Mouse (Mus musculus) urinary bladder, adult 2 months (tissue): ENCODE measurements around the gene Sbpl. TPM values are rescaled to one million over a fixed set of nuclear protein-coding genes. Genes with fewer than 3 reads are reported as not detected.

ENCODE experiments used
- DNase-seq: peaks from one replicate; pipeline ENCODE4 v3.0.0; 2022; ENCODE audit warnings: low spot score
- polyA plus RNA-seq: library from polyadenylated mRNA; depleted of rRNA; stranded (reverse); fragments of >200 nt; gene quantifications from 2 replicates; pipeline ENCODE4 v1.2.3, GENCODE M21; 2012; rRNA removed

Gene Sbpl
- polyA plus RNA-seq, result not detected in 2 replicates

DNA sequence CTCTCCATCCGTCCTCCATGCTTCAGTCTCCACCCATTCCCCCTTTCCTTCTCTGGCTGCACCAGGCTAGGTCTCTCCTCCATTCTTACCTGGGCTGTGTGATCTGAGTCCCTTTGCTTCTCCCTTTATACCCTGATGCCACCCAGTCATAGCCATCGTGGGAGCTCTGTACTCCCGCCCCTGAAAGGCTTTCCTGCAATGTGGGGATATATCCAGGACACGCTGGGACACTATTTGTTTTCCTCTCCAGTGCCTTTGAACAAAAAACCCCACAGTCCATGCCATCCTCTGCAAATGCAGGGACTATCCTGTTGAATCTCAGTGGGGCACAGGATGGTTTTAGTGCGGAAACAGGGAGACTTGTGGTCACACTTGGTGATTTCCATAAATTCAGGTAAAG is at the start of gene Sbpl:
Gene Sbpl, minus strand, starts transcription at position 101 of the 400 bp plus-strand sequence.
- no peak for DNase-seq

- no peak for DNase-seq
Measured at GRCm38 (mm10) chr17:24004071-24004665, 49.1 kb upstream of the Sbpl start.

DNA sequence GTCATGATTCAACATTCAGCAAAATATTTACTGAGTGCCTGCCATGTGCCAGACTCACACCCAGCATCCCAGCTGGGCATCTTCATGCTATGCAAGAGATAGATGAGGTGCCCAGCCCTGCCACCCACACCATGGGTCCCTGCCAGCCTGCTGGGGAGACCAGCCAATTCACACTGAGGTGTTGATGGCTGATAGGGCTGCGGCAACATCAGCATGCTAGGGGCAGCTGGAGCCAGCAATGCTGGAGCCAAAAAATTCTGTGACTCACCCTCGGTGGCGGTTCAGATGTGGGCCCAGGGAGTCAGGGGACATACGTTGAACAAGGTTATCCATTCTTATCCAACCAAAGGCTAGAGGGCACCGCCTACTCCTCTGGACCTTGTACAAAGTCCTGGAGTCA is 45.3 kb upstream of the Sbpl start:
- no peak for DNase-seq

DNA sequence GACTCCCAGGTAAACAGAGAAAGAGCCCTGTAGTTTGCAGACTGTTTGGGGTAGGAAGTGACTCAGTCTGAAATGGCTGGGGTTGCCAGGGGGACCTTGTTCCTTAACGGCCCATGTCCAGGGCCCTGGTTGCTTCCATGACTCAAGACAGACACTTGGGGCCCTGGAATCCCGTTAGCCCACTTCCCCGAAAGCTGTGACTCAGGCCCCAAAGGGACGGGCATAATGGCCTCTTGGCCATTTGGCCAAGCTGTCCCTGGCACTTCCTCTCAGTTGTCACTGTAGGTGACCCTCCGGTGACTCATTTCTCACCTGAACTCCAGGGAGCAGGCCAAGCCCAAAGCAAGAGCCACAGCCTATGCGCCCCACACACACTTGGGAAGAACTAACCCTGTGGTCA is 43.3 kb upstream of the Sbpl start:
- no peak for DNase-seq

DNA sequence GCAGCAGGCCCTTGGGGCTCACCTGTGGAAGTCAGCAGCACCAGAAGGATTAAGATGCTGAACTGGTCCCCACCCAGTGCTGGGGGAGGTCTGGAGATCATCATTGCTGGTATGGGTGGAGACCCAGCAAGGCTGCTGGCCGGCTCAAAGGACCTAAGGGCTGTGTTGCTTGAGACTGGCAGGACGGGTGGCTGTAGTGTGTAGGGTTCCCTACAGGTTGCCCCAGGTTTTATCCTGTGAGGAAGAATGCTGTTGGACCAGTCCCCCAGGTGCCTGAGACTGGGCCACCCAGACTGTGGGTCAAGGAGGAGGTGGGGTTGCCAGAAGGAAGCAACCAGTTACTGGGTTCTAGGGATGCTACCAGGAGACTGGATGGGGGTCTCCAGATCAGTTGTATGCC is 42.8 kb upstream of the Sbpl start, which contains the start of gene Prss22:
Gene Prss22, minus strand, starts transcription at position 200 of the 400 bp plus-strand sequence.
- peak; percentile 71 for DNase-seq

GRCm38 (mm10) chr17:23995421-23995820 is 40.3 kb upstream of the Sbpl start:
- DNase-seq, result no peak

DNA sequence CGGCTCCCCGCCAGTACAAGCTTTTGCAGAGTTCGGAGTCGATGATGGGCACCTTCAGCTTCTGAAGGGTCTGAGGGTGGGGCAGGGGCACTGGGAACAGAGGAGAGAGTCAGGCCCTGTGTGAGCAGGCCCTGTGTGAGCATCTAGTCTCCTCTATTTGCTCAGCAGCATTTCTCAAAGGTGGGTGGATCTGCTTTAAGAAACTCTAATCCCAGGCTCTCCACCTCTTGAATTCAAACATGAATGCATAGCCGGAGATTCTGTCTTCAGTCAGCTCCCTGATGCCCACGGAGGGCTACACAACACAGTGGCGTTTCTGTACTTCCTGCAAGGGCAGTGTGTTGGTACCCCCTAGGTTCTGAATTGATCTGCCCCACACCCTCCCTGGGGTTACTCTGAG is 39.6 kb upstream of the Sbpl start:
- no peak for DNase-seq

DNA sequence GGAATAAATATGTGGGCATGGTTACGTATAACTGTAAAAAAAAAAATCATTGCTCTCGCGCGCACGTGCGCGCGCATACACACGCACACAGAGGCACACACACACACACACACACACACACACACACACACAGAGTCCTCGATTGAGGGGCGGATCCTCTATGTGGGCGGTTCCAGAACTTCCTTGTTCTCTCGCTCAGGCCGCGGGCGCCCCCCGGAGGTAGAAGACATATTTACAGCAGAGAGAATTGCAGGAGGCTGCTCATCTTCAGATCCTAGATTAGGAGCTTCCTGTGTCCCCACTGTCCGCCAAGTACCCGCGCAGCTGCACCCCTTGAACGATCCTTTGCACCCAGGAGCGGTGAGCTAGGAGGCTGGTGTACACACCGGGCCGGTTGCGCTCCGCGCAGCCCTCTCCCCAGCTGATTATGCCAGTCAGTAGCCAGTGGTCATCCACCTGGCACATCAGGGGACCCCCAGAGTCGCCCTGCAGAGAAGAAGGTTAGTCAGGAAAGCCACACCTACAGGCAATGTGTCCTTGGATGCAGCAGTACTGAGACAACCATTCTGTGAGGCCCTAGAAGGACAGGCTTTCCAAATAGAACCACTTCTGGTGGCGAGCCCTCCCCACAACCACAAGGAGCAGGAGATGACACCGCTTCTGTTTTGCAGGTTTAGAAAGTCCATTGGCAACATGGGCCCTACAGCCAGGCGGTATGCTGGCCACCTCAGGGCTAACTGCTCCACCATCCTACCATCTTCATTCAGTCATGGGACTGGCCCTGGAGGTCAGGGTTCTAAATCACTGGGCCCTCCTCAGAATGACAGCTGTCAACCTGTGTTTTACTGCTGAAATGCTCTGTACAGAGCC is 38.7 kb upstream of the Sbpl start:
- peak; percentile 83 for DNase-seq

DNA sequence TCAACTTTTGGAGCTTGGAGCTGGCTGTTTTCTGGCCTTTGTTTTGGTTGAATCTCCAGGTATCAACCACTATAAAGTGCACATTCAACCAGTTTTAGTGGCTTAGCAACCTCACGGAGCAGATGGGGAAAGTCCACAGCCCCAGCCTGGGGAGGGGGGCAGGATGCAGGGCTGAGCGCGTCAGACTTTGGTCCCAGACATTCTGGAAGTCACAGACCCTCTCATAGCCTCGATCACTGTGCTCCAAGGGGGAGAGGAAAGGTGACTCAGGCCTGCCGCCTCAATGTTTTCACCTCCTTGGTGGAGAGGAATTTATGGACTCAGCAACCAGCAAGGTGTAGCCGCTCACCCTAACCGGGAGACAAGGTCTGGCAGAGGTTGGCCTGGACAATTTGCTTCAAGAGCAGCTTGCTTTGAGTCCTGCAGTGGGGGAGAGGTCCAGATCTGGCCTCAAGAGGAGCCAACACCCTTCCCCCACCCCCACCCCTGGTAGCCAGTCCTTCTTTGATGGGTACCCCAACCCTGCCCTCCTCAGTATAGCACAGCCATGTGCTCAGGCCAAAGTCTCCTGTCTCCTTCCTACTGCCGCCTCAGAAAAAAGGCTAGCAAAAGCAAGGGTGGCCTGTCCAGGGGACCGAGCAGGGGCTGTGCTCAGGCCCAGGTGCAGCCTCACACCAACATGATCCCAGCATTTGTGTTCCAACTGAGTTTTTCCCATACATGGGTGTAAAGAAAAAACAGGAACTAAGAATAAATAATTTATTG is 37.9 kb upstream of the Sbpl start:
- no peak for DNase-seq

GRCm38 (mm10) chr17:23989802-23990201 is 34.7 kb upstream of the Sbpl start:
- DNase-seq, result no peak

DNA sequence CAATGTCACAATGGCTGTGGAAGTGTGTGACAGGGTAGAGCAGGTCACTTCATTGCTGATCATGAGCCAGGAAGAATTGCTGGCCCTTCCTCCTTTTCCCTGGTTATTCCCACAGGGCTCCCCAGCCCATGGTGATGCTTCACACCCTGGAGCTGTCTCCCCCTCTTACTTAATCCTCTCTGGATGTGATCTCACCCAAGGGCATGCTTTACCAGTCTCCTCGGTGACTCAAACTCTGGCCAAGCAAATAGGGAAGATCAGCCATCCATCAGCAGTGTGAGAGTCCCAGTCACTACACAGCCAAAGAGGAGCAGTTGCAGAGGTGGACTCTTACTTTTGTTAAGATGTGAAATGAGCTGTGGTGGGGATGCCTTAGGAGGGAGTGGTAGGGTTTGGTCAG is 29.9 kb upstream of the Sbpl start:
- no peak for DNase-seq

GRCm38 (mm10) chr17:23982912-23983311 is 27.8 kb upstream of the Sbpl start:
- no peak for DNase-seq

GRCm38 (mm10) chr17:23980297-23980909 is 25.3 kb upstream of the Sbpl start, which contains the start of gene Prss30:
Prss30 (minus strand) TSS chr17:23980566.
- no peak for DNase-seq

- no peak for DNase-seq
Measured at GRCm38 (mm10) chr17:23979471-23979870, 24.4 kb upstream of the Sbpl start.

DNA sequence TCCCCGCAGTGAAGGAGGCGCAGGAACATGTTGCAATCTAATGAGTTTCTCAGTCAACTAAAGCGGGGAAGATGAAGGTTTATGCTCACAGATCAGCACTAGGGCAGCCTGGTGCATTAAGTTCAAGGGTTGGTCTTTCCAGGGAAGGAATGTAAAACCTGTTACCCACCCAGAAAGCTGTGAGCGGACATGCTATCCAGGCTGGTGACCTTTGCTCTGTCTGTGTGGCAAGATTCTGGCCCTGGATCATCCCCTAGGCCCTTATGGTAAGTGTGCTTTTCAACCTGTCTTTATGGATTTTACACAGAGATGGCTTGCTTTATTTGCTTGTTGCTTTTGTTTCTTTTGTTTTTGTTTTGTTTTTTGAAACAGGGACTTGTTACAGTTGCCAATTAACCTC is 21.6 kb upstream of the Sbpl start:
- DNase-seq, result no peak

DNA sequence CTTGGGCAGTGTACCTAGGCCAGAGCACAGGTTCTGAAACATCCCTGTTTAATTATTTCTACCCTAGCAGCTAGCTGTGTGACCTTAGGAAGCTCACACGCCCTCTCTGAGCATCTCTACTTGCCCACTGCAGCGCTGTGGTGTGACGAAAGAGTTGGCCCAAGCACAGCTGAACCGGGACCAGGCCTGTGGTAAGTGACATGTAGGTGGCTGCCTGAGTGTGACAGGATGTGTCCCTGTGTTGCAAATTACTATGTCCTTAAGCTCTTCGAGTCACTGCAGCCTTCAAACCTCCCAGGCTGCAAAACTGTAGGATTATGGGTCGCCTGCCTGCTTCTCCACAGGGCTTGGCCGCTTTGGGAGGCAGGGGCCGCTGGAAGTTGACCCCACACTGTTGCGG is 16.2 kb upstream of the Sbpl start:
- DNase-seq, result no peak

- DNase-seq, result peak; percentile 58
Measured at GRCm38 (mm10) chr17:23969231-23969630, 14.2 kb upstream of the Sbpl start.

- no peak for DNase-seq
Measured at GRCm38 (mm10) chr17:23968780-23969179, 13.7 kb upstream of the Sbpl start.

DNA sequence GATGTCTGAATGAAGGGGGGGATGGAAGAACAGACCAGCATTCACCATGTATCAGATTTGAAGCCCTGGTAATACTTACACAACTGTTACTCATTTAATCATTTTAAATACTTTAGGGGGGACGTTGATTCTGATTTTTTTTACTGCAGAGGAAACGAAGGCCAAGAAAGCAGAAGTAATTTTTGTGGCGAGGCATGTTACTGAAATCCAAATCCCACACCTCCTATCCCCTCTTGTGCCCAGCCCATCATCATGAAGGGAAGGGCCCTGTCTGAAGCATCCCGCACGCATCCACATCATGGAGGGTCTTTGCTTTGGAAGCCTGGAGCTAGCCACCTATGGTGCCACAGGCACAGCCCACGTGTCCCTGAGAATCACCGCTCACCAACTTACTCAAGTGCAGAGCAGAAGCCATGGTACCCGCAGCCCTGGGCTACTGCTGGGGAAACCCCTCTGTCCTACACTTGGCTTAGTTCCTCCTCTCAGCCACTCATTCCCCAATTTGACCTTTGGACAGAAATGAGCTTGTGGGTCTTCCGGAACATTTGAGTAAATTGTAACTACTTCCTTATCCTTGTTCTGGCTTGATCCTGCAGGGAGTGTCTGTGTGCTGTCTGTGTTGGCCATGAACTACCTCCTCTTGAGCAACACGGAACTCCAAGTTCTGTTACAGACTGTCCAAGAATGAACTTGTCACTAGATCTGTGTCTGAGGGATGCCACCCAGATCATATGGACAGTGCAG is 11.8 kb upstream of the Sbpl start:
- DNase-seq, result no peak

DNA sequence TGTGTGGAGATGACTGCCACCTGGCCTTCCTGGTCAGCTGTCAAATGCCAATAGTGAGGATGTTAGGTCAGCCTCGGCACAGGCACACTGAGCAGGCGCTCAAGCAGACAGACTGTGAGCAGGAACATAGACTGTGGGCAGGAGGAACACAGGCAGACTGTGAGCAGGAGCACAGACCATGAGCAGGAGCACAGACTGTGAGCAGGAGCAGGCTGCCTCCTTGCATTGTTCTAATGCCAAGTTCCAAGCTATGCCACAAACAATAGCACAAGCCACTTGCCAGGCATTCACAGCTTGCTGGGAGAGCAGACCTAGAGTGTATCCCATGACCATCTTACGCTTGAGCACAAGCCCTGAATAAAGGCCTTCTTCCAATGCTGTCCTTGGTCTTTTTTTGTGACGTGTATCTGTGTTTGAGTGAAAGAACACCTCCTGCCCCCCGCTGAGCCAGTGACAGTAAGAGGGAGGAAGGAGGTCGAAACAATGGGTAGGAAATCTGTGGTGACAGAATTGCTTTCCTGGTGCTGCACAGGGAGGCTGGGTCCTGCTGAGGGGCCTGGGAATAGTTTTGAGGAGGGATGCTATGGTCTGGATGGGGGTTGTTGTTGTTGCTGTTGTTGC is 10.8 kb upstream of the Sbpl start:
- DNase-seq, result no peak
